Mouse (Mus musculus): ENCODE results near the gene Ugt1a1. TPM values are rescaled to one million over a fixed set of nuclear protein-coding genes. Genes with fewer than 3 reads are reported as not detected.
"Not testable (repeated sequence)": the region's sequence is repeated elsewhere in the genome, so short reads cannot be mapped to it uniquely, and the experiment has no call there.

Ugt1a1 gene
- polyA plus RNA-seq, 2 experiments from 2014 or later: not detected

DNA sequence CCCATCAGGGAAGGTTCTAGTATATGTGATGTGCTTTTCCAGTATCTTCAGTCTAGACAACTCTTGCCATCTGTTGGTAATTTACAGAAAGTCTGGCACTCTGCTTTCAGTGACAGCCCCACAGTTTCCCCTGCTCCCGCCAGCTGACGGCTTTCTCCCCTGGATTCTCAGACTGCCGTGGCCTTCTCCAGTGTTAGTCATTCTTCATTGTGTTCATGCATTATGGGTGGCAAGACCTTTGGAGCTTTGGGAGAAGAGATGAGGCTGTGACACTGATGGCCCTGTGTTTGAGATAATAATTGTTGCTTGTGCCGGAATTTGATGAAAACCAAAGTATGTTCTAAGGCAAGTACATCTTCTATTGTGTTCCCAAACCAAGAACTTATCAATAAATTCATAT lies 6.8 kb downstream of the Ugt1a1 start:
- ATAC-seq: no peak

DNA sequence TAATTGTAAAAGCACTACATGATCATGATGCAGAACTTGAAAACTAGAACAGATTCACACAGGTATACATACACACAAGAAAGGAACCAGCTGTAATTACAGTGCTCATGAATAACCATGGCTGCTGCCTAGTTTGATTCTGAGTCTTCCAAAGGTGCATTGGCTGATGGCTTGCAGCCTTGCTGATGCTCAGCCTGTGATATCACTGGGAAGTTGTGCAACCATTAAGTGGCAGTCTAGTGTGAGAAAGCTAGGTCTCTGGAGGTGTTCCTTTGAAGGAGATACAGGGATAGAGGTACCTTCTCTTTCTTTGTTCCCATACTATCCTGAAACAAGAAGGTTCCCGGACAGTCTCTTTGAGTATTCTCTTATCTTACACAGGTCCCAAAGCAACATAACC lies 7.3 kb downstream of the Ugt1a1 start:
- no peak for ATAC-seq

DNA sequence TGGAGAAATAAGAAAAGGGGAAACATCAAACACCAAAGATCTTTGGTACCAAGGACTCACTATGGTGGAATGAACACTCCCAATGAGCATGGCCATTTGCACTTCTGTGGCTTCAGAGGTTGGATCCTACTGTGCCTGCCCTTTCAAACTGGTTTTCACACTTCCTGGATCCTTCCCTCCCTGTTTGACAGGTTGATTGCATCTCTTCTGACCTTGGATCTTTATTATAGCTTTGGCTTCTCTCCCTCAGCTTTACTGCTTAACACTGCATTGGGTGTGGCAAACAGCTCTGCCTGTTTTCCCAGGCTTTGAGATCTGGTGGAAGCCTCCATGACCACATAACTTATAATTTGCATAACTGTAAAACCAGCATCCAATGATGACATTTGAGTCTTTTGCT lies 8.6 kb downstream of the Ugt1a1 start:
- ATAC-seq: no peak

DNA sequence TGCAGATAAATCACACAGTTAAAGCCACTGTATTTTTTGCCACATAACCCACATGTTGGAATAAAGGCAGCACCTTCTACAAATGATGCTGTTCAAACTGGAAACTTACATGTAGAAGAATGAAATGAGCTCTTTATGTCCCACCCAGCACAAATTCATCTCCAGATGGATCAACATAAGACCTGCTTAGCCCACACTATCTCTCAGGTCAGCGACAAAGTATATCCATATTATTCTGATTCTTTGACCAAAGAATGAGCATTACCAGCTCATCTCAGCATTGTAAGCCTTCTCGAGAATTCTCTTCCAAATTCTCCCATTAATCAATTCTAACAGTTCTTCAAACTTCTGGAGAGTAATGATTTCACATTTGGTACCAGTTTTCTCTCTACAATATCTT lies 10.5 kb downstream of the Ugt1a1 start:
- ATAC-seq: no peak

GRCm38 (mm10) chr1:88223011-88223515 lies 11.3 kb downstream of the Ugt1a1 start:
- not testable (repeated sequence) for ATAC-seq

DNA sequence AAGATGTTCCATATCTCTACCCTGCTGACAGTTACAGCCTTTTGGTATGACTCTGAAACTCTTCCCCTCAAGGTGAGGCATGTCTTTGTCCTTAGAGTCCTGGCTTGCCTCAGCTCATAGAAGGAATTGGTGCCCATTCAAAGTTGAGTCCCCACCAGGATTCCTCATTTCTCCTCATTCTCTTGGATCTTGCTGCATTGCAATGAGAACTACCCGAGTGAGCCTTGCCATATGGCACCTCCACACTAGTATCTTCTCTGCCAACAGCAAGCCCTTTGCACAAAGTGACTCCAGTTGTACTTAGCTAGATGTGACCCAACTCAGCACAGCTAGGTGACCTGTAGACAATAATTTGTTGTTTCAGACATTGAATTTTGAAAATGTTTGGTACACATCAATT lies 11.8 kb downstream of the Ugt1a1 start:
- ATAC-seq: no peak

GRCm38 (mm10) chr1:88224029-88224776 lies 12.4 kb downstream of the Ugt1a1 start:
- no peak for ATAC-seq

DNA sequence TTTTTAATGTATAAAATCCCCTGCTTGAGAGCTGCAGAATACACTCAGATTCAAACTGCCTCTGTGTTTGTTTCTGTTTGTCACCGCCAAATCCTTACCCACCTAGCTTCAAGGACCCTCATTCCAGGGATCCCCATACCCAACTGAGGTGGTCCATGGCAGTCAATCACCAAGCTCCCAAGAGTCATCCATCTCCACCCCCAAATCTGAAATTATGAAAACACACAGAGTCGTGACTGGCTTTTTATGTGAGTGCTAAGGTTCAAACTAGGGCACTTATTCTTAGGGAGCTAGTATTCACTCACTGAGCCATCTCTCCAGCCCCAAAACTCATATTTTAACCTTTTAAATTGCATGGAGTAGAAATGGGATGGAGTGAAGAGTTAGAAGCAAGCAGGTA lies 13.5 kb downstream of the Ugt1a1 start:
- not testable (repeated sequence) for ATAC-seq

- no peak for ATAC-seq
Measured at GRCm38 (mm10) chr1:88225741-88226140, 14.0 kb downstream of the Ugt1a1 start.

DNA sequence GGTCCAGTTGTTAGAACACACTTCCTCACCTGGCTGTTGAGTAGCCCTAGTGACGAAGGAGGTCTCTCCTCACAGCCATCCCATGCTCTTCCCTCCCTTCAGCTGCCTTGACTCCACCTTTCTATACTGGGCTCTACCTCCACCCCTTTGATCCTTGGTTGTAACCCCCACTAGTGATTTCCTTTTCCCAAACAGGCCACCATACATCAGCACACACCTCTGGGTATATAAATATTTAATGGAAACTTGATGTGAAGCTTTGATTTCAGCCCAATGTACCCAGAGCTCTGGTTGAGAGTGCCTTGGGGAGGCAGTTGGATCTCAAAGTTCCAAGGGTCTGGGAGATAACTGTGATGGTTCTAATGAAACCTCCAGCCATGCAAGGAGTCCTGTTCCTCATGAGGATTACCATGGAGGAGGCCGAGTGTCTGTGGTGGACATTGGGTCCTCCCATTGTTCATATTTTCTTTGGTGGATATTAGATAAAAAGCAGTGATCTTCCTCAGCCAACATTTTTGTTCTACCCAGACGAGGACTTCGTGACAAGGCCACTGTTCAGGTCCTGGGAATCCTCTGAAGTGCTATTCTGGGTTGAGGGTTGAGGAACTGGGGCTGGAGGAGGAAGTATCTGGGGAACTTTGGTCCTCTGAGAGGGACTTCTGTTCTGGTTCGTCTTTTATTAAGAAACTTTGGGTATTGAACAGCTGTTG lies 15.1 kb downstream of the Ugt1a1 start, which contains the start of gene Mroh2a:
Gene Mroh2a, plus strand, starts transcription at position 317 of the 710 bp plus-strand sequence.
- no peak for ATAC-seq

DNA sequence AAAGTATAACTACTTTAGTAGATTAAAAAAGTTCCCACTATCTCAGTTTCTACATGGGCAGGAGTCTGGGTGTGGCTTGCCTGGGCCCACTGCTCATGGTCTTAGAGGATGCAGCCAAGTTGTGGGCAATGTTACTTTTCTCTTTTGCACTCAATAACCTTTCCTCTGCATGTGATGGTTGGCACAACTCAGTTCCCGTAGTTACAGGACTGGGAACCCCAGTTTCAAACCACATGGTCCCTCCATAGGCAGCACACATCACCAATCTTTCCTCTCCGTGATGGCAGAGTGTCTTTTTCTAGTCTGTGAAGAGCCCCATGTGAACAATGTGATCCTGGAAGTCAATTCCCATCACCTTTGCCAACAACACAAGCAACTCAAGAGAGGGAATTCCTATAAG lies 15.7 kb downstream of the Ugt1a1 start:
- no peak for ATAC-seq

DNA sequence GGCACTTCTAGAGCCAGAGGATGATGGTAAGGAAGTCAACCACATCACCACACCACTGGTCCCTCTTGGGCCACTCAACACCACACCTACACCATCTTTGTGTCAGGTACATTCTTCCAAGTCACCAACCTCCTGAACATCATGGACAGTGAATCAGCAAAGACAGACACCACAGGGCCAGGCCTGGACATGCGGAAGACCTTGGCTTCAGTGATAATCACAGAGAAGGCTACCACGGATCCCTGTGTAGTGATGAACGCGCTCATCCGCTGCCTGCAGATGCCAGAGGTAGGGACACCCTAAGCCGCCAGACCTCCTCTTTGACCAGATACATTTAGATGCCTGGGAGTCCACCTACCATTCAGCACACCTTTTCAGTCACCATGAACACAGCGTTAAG lies 16.4 kb downstream of the Ugt1a1 start:
- no peak for ATAC-seq

GRCm38 (mm10) chr1:88229566-88229965 lies 17.8 kb downstream of the Ugt1a1 start:
- no peak for ATAC-seq

- no peak for ATAC-seq
Measured at GRCm38 (mm10) chr1:88229986-88230385, 18.2 kb downstream of the Ugt1a1 start.

GRCm38 (mm10) chr1:88230421-88230820 lies 18.7 kb downstream of the Ugt1a1 start:
- no peak for ATAC-seq

DNA sequence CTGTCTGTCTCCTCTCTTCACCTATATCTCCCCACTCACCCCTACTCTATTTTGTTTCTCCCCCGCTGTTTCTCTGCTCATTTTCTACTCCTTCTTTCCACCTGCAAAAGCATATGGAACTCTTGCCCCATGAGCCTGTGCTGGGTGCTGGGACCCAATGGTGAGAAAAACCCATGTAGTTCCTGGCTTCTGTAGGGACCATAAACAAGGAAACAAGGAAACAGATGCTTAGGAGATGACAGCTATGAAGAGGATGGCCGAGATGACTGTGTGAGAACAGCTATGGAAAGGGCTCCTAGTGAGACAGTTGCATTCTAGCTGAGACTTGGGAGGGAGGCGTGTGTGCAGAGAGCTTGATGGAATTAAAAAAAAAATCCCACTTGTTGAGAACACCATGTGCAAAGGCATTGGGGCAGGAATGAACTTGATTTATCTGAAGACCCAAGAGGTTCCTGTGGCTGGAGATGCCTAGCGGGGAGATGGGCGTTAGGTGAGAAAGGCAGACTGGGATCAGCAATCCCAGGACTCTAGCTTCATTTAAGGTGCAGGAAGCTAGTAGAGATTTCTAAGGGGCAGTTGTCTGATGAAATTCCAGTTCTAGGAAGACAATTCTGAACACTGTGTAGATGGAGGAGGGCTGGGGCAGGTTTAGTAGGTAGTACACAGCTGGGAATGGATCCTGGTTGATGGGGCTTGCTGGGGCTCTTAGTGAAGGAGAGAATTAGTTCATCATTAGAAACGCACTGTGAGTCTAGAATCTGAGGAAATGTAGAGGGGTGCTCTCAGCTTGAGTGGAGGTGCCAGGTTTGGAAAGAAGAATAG lies 19.4 kb downstream of the Ugt1a1 start:
- ATAC-seq: no peak

GRCm38 (mm10) chr1:88231803-88232499 lies 20.2 kb downstream of the Ugt1a1 start:
- no peak for ATAC-seq

GRCm38 (mm10) chr1:88232664-88233380 lies 21.1 kb downstream of the Ugt1a1 start:
- no peak for ATAC-seq

GRCm38 (mm10) chr1:88233421-88234247 lies 21.9 kb downstream of the Ugt1a1 start:
- no peak for ATAC-seq

- ATAC-seq: no peak
Measured at GRCm38 (mm10) chr1:88234248-88234610, 22.5 kb downstream of the Ugt1a1 start.

DNA sequence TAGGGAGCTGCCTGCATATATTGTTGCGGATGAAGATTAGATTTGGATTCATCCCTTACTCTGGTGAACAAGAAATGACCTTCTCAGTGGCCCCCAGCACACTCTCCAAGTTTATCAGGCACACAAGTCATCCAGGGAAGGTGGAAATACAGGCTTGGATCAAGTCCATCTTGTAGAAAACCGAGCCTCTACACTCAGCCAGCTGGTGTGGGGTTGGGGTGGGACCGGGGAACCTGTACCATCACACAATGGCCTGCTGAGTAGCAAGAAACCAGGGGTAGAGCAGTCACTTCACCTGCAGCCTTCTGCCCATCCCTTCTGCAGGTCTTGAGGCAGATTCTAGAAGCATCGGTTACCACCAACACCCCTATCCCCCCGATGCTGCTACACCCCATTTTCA lies 22.9 kb downstream of the Ugt1a1 start:
- ATAC-seq: no peak
